Mouse (Mus musculus) myocyte (in vitro differentiated cells): ENCODE data around the gene Bard1.

ENCODE experiments used
- CEBPB ChIP-seq: IDR thresholded peaks from 2 replicates; pipeline ENCODE4 v1.6.1; 2011; ENCODE audit warnings: mild to moderate bottlenecking, moderate library complexity; ENCODE audit not compliant: poor library complexity, insufficient read depth, severe bottlenecking
- E2F4 ChIP-seq: IDR thresholded peaks from one replicate; pipeline ENCODE4 v1.6.1; 2011; ENCODE audit warnings: mild to moderate bottlenecking, control low read depth, moderate library complexity; ENCODE audit not compliant: insufficient read depth
- MAX ChIP-seq: IDR thresholded peaks from one replicate; pipeline ENCODE4 v1.6.1; 2011; ENCODE audit warnings: low read depth, mild to moderate bottlenecking, control low read depth
- MYOD1 ChIP-seq, 3 experiments: IDR thresholded peaks; one replicate each; pipeline ENCODE4 v1.6.1; 2011; ENCODE audit warnings: control low read depth in 2 of 3, low read depth in 2 of 3, mild to moderate bottlenecking in 2 of 3, moderate library complexity in 1 of 3; ENCODE audit not compliant: insufficient read length in 2 of 3, control insufficient read depth in 1 of 3
- MYOG ChIP-seq, 3 experiments: IDR thresholded peaks; one replicate each; pipeline ENCODE4 v1.6.1; 2011; ENCODE audit warnings: control low read depth in 2 of 3, low read depth in 2 of 3, mild to moderate bottlenecking in 2 of 3; ENCODE audit not compliant: insufficient read length in 2 of 3, control insufficient read depth in 1 of 3, insufficient read depth in 1 of 3
- POLR2A ChIP-seq: IDR thresholded peaks from one replicate; pipeline ENCODE4 v1.6.1; 2011; ENCODE audit warnings: low read depth, mild to moderate bottlenecking, control low read depth, moderate library complexity; ENCODE audit not compliant: insufficient read length
- POLR2AphosphoS2 ChIP-seq: IDR thresholded peaks from one replicate; pipeline ENCODE4 v1.6.1; 2011; ENCODE audit warnings: low read depth, control low read depth; ENCODE audit not compliant: insufficient read length
- SRF ChIP-seq: IDR thresholded peaks from one replicate; pipeline ENCODE4 v1.6.1; 2011; ENCODE audit warnings: low read depth; ENCODE audit not compliant: control insufficient read depth, insufficient read length
- TCF12 ChIP-seq: IDR thresholded peaks from one replicate; pipeline ENCODE4 v1.6.1; 2011; ENCODE audit warnings: mild to moderate bottlenecking, control low read depth; ENCODE audit not compliant: poor library complexity, insufficient read depth, severe bottlenecking
- TCF3 ChIP-seq: IDR thresholded peaks from one replicate; pipeline ENCODE4 v1.6.1; 2011; ENCODE audit warnings: low read depth, control low read depth; ENCODE audit not compliant: insufficient read length
- USF1 ChIP-seq: IDR thresholded peaks from one replicate; pipeline ENCODE4 v1.6.1; 2011; ENCODE audit warnings: low read depth, mild to moderate bottlenecking, control low read depth, moderate library complexity

DNA sequence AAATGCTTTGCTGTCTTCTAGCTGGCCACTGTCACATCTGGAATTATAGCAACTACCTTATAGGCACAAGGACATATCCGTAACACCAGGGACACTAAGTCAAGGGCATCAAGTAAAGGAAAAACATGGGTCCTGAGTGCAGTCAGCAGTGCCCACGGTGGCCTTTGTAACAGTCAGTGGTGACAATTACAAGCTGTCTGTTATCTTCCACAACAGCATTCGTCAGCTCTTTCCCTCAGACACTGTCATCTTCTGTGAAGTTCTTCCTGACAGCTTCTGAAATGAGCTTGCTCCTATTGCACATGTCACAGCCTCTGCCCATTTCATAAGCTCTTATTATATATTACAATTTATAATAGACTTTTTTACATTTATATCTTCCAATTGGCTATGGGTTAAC lies 50.7 kb downstream of the Bard1 start:
- TF ChIP-seq E2F4, result no peak
- TF ChIP-seq POLR2A, result no peak
- no peak for TF ChIP-seq MYOD1 (IDR thresholded peaks at IDR 0.05; ENCODE audit: control insufficient read depth in 1 of 3, insufficient read length in 2 of 3, low read depth in 2 of 3)
- TF ChIP-seq USF1, result no peak
- no peak for TF ChIP-seq MAX
- no peak for TF ChIP-seq SRF
- no peak for TF ChIP-seq TCF12
- no peak for TF ChIP-seq MYOG (IDR thresholded peaks at IDR 0.05; ENCODE audit: control insufficient read depth in 1 of 3, insufficient read depth in 1 of 3, insufficient read length in 2 of 3, low read depth in 2 of 3)
- TF ChIP-seq CEBPB, result no peak
- TF ChIP-seq POLR2AphosphoS2, result no peak
- TF ChIP-seq TCF3, result no peak
